Mouse (Mus musculus) common myeloid progenitor, adult 5-6 weeks (primary cell): ENCODE measurements around the gene Ntrk2. TPM values are rescaled to one million over a fixed set of nuclear protein-coding genes. Genes with fewer than 3 reads are reported as not detected.

Experiments
- ATAC-seq: replicated peaks from 2 replicates; pipeline ENCODE4 v1.8.0; 2016; ENCODE audit warnings: low read depth, mild to moderate bottlenecking, moderate TSS enrichment, inconsistent platforms; ENCODE audit not compliant: poor library complexity, severe bottlenecking
- total RNA-seq: library from RNA; stranded (forward); fragments of 200-1000, 187-1606 nt; gene quantifications from 2 replicates; pipeline ENCODE4 v1.2.3, GENCODE M21; 2017

Gene Ntrk2
- not detected in 2 replicates for total RNA-seq

DNA sequence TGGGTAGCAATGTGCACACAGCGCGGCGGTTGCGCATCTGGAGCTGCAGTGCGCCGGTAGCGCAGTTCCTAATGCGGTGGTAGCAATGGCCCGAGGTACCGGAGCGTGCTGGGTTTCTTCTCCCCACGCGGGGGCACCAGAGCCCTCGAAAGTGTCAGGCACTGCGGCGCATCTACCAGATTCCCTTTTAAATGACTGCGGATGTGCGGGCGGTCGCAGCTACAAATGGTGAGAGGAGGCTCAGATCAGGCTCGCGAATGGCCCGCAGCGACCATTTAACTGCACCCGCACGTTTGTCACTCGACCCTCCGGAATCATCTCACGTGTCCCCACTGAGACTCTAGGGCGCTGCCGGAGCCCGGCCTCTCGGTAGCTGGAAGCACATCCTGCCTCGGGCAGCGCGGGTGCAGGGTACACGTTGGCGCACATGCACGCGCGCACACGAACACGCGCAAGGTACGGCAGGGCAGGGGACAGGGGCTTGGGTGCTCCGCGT lies at the start of gene Ntrk2:
Gene Ntrk2 (plus strand): TSS at position 173 of the 496 bp plus-strand sequence.
- peak; percentile 83 for ATAC-seq

DNA sequence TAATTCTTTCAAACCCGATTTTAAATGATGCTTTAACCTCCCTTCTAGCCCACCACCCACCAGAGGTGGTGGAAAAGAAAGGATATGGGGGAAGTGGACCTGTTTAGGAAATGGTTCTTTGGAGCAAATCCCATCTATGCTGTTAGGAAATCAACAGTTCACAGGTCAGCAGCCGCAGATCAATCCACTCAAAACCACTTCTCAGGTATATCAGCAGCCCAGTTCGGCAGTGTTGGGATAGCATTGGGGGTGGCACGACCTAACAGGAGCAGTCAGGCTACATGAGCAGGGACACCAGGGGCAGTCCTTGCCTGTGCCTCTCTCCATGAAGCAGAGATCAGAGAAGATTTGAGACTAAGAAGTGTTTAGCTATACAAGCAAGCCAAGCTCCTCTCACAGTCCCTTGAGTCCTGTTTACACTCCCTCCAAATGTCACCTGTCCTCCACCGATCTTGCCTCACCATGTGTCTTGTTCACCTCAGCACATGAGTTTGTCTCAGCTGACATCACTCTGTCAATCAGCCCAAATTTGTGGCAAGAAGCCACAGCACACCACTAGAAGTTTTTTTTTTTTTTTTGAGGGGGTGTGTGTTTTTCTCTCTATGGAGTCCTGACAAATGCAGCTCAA lies 45.3 kb upstream of the Ntrk2 start:
- ATAC-seq, result no peak

DNA sequence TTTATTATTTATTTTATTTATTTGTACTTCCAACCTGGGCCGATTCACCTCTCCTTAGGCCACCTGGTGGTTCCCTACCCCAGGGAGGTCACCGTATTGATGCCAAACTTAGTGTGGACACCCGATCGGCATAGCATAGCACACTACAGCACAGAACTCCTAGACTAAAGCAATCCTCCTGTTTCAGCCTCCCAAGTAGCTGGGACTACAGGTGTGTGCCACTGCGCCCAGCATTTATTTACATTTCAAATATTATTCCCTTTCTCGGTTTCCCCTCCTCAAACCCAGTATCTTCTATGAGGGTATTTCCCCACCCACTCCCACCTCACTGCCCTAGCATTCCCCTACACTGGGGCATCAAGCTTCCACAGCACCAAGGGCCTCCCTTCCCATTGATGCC lies 38.1 kb upstream of the Ntrk2 start:
- ATAC-seq, result peak; percentile 71; the same call in 1 of the 2 replicates

DNA sequence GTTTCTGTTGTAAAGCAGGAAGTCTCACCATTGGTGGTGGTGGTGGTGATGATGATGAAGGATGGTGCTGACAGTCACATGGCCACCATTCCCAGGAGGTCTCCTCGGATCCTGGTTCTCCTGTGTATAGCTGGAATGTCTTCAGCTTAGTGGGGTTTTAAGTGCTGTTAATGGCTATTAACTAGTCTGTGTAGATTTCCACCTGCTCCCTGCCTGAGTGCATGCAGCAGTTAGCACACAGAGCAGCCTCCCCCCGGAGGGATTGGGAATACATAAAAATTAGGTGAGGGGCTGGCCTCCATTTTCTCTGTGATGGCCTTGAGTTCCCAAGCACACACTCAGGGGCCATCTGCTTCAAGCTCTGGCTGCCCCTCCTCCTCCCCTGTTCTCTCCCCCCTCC lies 36.9 kb upstream of the Ntrk2 start:
- no peak for ATAC-seq

DNA sequence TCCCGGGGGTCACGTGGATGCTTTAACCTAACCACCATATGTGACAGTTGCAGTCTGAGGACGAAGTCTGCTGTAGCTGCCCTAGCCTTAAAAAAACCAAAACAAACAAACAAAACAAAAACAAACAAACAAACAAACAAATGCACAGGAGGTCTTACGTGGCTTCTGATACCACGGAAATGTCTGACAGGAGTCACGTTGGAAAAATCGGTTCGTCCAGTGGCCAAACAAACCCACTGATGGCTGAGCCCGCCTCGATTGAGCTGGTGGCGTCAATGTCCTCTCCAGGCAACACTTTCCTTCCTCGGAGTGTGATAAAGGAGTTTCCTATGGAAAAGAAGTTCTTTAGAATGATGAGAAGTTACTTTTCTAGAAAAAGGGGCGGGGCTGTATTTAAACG lies 27.1 kb upstream of the Ntrk2 start:
- no peak for ATAC-seq

DNA sequence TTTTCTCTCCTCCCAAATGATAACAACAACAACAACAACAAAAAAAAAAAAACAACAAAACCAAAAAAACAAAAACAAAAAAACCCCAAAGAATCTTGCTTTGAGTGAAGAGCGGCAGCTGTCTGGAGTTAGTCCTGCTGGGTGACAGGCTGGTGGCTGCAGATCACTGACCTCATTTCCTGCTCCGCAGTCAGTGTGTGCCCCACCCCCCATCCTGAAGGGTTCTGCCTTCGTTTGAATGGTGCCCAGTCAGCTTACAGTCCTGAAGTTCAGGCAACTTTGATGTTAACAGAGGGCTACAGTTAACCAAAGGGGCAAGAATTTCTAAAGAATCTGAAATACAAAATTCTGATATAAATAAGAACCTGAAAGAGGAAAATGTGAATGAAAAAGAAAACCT lies 19.9 kb upstream of the Ntrk2 start:
- no peak for ATAC-seq

DNA sequence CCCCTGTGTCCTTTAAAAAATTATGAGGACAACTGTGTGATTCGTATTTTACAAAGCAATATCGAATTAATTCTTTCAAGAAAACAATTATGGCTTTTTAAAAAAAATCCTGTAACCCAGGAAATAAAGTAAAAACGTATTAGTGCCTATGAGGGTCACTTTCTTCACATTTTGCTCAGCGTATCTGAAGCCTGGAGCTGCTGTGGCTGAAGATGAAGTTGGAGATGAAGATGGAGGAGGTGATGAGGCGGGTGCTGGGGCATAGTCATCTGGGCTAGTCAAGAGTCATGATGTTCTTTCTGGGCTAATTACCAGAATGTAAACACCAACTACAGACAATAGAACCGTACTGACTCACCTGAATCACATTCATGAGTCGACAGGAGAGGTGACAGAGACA lies 15.6 kb upstream of the Ntrk2 start:
- ATAC-seq, result no peak

DNA sequence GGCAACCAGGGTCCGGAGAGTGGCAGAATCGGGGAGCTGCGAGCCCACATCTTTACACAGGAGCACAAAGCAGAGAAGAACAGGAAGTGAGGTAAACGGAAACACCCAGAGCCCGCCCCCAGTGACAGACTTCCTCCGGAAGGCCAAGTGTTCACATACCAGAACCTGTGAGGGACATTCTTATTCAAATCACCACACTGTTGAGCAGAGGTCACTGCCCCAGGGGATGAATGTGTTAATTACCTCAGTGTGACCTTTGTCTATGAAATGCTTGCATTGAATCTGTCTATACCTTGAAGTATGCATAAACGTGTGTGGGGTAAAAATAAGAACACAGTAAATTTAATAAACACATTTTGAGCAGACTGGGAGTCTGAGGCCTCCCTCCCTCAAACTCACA lies 9.0 kb upstream of the Ntrk2 start:
- no peak for ATAC-seq

DNA sequence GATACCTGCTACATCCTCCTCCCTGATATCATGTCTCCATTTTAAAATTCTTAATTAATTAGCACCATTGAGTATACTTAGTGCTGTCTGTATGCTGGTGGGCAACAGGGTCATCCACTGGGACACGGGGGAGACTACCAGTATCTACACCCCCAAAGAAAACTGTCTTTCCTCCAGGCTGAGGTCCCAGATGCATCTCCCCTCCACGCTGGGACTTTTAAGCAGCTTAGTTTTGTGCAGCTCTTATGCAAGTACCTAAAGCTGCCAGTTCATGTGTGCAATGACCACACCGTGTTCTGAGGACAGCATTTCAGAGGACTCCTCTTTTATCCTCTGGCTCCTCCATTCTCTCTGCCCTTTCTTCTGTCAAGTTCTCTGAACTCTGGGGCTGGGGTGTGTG lies 5.1 kb upstream of the Ntrk2 start:
- no peak for ATAC-seq

DNA sequence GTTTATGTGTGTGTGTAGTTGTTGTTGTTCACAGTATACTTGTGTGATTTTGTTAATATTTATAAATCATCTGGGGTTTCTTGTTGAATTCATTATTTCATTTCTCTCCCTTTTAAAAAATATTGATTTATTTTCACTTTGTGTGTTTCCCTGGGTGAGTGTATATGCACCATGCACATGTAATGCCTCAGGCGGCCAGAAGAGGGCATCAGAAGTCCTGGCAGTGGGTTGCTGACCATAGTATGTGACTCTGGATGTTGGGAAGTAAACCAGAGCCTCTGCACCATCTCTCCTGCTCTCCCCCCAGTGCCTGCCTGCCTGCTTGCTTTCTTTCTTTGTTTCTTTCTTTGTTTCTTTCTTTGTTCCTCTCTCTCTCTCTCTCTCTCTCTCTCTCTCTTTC lies 2.5 kb upstream of the Ntrk2 start:
- ATAC-seq, result no peak

DNA sequence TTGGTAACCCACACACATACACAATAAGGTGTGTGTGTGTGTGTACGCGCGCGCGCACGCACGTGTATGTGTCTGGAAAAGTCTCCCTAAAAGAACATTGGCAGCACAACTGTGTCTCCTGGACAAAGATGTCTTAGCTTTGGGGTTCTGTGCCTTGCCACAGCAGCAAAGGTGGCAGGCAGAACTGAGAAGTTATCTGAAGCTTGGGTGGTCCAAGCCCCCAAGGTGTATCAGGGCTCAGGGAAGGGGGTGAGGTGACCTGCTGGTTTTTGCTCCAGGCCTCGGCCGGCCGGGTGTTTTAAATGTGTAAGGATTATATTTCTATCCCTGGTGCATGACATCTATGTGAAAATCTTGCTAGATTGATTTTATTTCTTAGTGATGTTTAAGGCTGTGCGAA lies 536 bp upstream of the Ntrk2 start:
- no peak for ATAC-seq

DNA sequence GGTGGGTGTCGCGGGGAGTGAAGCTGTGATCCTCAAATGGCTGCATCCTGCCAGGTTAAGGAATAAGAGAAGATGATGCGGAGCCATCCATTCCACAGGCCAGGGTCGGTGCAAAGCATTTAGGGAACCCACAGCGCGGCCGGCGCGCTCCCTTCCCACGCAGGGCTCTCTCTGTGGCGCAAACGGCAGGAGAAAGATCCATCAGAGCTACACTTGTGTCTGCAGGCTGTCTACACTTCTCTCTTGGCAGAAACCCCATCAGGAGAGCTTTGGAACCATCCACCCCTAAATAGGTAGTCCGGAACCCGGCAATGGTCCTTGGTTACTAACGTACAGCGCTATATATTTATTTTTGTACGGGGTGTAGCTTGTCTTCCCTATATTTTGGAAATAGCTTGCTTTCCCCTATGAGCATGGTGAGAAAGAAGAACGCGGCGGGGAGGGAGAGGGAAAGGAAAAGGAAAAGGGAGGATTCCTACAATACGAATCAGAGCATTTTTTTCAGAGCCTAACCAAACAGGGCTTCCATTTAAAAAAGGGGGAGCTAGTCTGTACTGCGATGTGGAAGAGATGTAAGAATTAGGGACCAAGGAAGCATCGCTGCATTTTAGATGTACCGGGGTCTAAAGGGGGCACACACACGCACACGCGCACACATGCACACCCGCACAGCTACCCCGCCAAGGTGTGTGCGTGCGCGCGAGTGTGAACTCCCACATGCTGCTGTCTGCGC lies 693 bp downstream of the Ntrk2 start:
- ATAC-seq, result no peak

DNA sequence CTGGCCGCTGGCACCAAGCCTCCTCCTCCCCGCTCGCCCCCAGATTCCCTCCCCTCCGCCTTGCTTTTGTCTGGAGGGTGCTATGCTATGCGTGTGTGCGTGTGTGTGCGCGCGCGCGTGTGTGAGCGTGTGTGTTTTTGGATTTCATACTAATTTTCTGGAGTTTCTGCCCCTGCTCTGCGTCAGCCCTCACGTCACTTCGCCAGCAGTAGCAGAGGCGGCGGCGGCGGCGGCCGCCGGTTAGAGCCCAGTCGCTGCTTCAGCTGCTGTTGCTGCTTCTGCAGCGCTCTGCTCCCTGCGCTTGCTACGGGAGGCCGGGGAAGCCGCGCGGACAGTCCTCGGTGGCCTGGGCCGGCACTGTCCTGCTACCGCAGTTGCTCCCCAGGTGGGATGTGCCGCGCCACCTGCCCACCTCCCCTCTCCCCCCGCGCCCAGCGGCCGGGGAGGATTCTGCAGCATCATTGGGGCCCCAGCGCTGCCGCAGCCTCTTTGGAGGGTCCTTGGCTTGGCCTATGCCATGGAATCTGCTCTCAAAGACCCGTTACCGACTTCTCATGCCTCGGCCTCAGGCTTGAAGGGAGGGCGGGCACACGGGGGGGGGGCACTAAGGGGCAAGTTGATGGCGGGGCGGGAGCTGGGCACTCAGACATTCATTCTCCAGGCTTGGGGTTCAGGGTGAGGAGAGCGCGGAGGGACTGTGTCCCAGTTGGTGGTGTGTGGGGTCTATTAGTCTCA lies 1.4 kb downstream of the Ntrk2 start:
- no peak for ATAC-seq

DNA sequence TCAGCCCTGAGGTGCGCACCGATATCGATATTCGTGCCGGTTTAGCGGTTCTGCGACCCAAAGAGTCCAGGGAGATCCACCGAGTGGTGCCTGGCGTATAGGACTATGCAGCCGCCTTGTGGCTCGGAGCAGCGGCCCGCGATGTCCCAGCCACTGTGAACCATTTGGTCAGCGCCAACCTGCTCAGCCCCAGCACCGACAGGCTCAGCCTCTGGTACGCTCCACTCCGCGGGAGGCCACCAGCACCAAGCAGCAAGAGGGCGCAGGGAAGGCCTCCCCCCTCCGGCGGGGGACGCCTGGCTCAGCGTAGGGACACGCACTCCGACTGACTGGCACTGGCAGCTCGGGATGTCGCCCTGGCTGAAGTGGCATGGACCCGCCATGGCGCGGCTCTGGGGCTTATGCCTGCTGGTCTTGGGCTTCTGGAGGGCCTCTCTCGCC lies 2.0 kb downstream of the Ntrk2 start:
- no peak for ATAC-seq

DNA sequence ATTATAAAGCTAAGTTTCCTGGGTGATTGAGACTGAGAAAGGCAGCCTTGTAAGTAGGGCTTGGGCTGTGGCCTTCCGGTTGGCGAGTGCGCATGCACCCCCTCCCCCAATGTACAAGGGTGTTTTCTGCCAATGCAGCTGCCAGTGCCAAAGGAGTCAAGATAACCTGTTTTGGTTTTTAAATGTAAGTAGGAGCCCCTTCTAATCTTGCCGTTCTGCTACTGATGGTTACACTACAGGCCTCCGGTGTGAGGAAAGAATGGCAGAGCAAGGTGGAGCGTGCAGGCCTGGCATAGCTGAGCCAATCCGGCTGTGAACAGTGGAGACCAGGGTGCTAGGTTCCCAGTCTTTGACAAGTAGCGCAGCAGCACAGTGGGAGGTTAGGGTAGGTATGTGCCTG lies 3.6 kb downstream of the Ntrk2 start:
- ATAC-seq, result no peak

DNA sequence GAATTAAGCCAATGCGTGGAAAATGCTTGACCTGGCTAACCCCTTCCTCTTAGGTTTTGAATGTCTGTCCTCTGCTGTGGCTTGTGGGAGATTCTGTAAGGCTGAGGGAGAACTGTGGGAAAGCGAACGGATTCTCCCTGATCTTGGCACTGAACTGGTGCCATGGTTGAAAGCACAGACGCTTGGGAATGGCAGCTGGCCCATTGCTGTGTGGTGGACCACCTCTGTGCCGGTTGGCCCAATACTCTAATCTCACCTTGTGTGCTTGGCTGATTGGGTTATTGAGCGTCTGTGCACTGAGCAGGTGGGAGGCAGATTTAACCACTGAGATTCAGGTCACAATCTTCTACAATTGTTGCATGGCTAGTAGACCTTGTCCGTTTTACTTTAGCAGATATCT lies 18.4 kb downstream of the Ntrk2 start:
- ATAC-seq, result no peak

DNA sequence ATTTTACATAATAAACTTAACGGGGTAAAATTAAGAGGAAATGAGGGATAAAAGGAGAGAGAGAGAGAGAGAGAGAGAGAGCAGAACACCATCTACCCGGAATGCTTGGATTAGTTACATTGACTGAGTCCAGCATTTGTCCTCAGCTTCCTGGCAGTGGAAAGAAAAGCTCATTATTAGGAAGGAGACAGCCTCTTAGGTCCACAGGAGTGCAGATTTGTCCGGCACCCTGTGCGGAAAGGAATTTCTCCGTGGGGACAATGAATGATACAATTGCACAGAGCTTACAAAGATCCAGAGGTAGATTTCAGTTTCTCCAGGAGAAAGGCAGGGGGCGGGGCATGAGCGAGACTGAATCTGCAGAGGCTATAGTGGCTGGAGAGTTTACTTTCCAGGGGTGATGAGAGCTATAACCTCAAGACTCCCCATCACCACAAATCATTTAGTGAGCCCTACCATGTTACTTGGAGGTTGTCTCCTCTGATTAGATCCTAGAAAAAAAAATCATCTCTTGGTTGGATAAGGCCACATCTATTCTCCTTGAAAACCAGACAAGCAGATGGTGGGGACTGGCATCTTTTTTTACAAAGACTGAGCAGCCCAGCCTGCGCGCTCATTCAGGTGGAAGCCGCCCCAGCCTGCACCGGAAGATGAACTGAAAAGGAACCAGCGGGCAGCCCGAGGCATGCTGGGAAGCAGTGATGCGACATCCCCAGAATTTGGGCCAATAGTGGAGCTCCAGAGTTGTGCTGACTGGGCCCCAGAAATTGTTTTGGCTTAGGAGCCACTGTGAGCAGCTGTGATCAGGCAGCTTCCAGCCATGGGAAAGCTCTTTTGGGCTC lies 20.2 kb downstream of the Ntrk2 start:
- no peak for ATAC-seq

DNA sequence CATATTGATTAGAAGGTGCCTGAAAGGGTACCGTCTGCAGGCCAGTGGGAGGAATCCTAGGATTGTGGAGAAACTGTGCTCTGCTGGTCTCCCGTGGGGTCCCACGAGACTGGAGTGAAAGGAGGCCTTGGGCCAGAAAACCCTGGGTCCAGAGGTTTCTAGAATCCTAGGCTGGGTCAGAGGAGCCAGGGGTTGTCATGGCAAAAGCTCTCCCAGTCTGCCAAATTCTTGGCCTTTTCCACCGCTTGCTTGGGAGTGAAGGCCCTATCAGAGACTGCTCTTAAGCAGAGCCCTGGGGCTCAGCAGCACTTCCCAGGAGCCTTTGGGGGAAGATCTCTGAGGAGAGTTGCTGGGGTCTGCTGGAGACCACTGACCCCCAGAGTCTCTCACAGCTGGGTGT lies 25.6 kb downstream of the Ntrk2 start:
- ATAC-seq, result no peak

DNA sequence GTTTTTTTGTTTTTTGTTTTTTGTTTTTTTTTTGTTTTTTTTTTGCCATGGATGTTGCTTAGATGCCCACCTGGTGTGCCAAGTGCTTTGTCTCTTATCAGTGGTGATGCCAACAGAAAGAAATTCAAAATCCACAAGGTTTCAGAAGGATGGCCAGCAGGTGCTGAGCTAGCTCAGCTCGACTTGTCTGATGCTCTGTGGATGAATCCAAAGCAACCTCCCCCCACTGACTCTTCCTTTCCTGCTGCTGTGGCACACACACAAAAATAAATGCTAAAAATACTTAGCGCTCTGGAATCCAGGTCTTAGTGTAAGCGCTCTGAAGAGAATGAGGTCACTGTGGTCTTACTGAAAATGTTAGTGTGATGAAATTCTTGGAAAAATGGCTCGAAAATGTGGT lies 28.4 kb downstream of the Ntrk2 start:
- ATAC-seq, result no peak

DNA sequence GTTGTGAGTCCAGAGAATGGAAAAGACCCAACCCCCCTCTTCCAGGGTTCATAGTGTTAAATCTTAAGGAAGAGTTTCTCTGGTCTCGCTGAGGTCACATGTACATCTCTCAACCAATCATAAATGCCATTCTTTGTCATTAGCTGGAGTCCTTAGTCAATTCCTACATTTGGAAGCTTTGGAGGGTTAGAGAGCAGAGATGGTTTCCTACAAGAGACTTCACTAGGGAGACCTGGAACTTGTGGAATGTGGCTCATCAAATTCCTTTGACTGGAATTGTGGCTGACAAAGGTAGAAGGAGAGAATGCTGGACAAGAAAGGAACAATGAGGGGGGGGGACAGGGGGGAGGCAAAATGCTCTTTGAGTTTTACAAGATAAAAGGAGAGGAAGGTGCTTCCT lies 30.5 kb downstream of the Ntrk2 start:
- no peak for ATAC-seq
